Mouse (Mus musculus) bone marrow, adult 2 months (tissue): ENCODE measurements around the gene Ptgfrn. TPM values are rescaled to one million over a fixed set of nuclear protein-coding genes. Genes with fewer than 3 reads are reported as not detected.

Source experiments
- H3K27ac ChIP-seq: fragments of 200-500 bp; 2 replicates; pipeline ENCODE4 v1.5.1; 2012; ENCODE audit warnings: low read depth, mild to moderate bottlenecking, control low read depth, inconsistent platforms, low read length; ENCODE audit not compliant: control insufficient read depth, poor library complexity, insufficient read depth
- H3K4me1 ChIP-seq: fragments of 200-500 bp; 2 replicates; pipeline ENCODE4 v1.6.1; 2011; ENCODE audit warnings: low read length; ENCODE audit not compliant: control insufficient read depth, insufficient read depth
- H3K4me3 ChIP-seq: fragments of 200-500 bp; replicated peaks from 2 replicates; pipeline ENCODE3; 2011; ENCODE audit warnings: mild to moderate bottlenecking, low read depth, low read length, control low read depth; ENCODE audit not compliant: control insufficient read depth
- CTCF ChIP-seq: fragments of 200-500 bp; IDR thresholded peaks from 2 replicates; pipeline ENCODE4 v1.5.1; 2011; ENCODE audit warnings: low read length, control low read depth; ENCODE audit not compliant: control insufficient read depth, insufficient read depth
- POLR2A ChIP-seq: fragments of 200-500 bp; IDR thresholded peaks from 2 replicates; pipeline ENCODE4 v1.6.1; 2011; ENCODE audit warnings: low read depth, mild to moderate bottlenecking, control low read depth, low read length, borderline replicate concordance; ENCODE audit not compliant: control insufficient read depth
- WGBS: fragments of 180-500 bp; shearing (Covaris S2); methylation state at CpG from one replicate; pipeline ENCODE4 v1.1.7; 2018; 5-methylcytosine and 5-hydroxymethylcytosine counted together
- polyA plus RNA-seq: library from polyadenylated mRNA; stranded (reverse); fragments of >200 nt; gene quantifications from 2 replicates; pipeline ENCODE4 v1.2.4, GENCODE M21; 2011; ENCODE audit warnings: low replicate concordance; ENCODE audit not compliant: missing spikeins, insufficient read depth, insufficient read length

Ptgfrn gene
- polyA plus RNA-seq, 1 experiment, result 1.6 TPM

DNA sequence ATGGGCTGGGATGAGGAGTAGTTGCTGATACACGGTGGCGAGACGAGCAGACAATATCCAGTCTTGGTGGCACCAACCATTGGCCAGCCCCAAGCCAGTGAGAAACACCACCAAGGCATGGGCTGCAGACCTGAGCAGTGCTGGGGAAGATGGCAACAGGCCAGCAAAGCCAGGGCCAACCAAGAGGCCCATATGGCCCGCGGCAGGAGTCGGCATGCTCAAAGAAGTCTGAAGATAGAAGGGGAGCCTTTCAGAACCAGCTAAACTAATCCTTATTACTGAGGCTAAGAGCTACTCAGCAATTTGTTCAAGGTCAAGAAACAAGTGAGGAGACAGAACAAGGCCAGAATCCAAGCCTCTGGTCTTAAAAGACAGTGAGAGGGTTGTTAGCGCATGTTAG lies 8.9 kb downstream of the Ptgfrn start:
- 87% methylated on average over 7 of the region's 7 CpGs for WGBS
- Histone ChIP-seq H3K4me1 (no peaks in the 10 kb centered on the region; the same call in 1 of the 2 replicates), H3K4me3 (no peak overlapping the region), H3K27ac (no peak overlapping the region)
- TF ChIP-seq POLR2A, result no peak
- TF ChIP-seq CTCF, result no peak

DNA sequence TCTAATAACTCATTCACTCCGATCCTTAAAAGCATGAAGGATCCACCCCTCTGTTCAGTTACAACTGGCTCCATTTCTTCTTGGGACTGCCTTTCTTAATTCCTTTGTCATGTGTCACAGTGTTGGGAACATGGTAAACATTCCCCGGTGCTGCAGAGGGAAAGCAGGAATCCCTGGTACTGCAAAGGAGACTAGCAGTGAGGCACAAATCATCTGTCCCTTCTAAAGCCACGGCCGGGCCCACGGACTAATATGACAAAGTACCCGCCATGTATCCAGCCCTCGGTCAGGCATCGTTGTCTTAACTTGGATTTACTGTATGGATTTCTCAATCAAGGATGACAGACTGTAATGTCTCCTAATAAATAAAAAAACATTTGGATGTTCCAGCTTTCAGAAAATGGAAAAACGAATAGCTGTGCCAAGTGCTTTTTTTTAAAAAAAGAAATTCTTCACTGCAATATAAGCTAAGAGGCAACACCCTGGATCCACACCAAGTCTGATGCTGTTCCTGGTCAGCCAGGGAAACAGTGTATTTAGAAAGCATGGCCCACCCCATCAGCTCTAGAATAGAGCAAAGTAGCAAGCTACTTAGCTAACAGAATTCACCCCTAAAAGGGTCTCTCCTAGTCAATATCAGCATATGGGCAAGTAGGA lies 10.2 kb downstream of the Ptgfrn start:
- Histone ChIP-seq H3K4me3 (no peak overlapping the region), H3K27ac (no peak overlapping the region), H3K4me1 (no peaks in the 10 kb centered on the region; the same call in 1 of the 2 replicates)
- WGBS, result 83% methylated on average over 9 of the region's 9 CpGs
- no peak for TF ChIP-seq CTCF
- TF ChIP-seq POLR2A, result no peak

DNA sequence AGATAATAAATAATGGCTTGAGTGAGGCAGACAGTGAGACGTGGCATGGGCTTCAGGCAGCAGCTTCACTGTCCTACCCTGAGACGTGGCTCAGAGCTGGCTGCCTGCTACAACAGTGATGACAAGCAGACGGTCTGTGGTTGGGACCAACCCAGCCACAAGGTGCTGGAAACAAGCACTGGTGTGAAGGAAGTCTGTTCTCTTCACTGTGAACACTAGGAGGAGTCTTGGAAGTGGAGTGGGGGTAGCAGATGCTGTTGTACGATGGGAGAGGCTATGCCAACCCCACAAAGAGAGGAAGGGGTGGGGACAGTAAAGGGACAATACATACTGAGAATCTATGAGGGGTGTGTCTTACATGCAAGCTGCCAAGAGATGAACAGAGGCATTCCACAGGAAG lies 12.0 kb downstream of the Ptgfrn start:
- 5% methylated on average over 4 of the region's 4 CpGs for WGBS
- no peaks in the 10 kb centered on the region; the same call in 1 of the 2 replicates for H3K4me1 ChIP-seq
- TF ChIP-seq CTCF (no peak), POLR2A (no peak)
- H3K4me3 ChIP-seq, result no peak overlapping the region
- H3K27ac ChIP-seq, result no peak overlapping the region

DNA sequence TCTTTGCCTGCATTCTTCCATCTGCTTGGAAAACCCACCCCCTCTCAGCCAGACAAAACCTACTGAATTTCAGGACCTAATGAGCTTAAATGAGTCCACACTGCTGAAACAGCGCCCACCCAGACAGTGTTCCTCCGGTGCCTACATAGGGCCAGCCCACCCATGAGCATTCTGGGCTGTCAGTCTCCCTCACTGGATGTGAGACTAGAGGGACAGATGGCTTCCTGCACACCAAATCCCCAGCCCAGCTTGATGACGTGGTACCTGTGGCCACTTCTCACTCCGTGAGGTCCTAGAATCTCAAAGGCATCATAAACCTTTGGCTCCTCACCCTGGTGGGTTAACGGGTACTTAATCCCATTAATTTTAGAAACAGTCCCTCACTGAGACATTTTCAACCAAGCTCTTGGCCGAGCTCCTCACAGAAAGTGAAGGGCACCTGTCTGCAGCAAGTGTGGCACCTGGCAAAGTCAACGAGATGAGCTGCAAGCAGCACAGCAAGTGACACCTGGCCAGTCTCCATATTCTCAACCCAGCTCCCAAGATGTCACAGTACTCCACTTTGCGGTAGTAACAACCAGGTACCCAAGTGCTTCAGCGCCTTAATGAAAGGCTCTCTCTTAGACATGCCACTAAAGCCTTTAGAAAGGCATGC lies 12.8 kb downstream of the Ptgfrn start:
- 82% methylated on average over 9 of the region's 9 CpGs for WGBS
- Histone ChIP-seq H3K4me3 (no peak overlapping the region), H3K4me1 (no peaks in the 10 kb centered on the region; the same call in 1 of the 2 replicates), H3K27ac (no peak overlapping the region)
- no peak for TF ChIP-seq CTCF
- TF ChIP-seq POLR2A, result no peak

DNA sequence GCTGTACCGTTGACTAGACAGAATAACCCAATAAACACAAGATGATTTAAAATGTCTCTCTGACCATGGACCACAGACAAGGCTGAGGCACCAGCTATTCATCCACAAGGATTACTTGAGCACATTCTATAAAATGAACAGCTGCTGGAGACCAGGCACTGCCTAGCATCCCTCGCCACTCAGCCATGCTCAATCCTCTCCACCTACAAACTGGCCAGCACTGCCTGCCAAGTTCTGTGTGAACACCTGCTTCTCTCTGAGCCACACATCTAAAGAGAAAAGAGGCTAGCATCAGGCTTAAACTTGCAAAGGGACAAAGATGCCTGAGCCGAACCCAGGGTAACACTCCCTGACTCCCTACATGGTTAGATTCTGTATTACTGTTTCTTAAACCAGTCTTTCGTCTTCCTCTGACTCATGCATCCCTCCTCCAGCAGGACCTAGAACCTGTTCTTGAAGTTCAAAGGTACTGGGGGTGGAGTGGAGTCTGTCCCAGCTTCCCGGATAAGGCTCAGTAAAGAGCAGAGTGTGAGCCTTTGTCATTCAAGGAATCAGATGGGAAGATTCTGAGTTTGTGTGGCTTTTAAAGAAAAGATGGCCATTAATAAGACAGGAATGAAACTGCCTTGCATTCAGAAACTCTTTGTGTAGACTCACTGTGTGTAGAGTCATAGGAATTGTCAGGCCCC lies 14.2 kb downstream of the Ptgfrn start:
- WGBS, result 81% methylated on average over 5 of the region's 5 CpGs

DNA sequence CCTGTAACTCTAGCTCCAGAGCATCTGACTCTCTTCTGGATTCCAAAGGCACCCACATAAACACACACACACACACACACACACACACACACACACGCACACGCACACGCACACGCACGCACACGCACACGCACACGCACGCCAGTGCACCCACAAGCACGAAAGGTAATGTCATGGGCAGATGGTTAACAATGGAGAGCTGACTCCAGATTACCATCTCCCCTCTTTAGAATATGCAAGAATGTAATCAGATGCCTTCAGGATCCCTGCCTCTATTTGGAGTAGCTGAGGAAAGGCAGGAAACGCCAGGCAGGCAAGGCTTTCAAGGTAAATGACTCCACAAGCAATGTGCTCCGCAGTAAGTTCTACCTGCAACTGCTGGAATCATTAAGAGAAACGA lies 17.9 kb downstream of the Ptgfrn start:
- H3K4me1 ChIP-seq, result no peaks in the 10 kb centered on the region
- H3K4me3 ChIP-seq, result no peak overlapping the region
- TF ChIP-seq POLR2A (no peak), CTCF (no peak)
- 87% methylated on average over 13 of the region's 13 CpGs for WGBS
- H3K27ac ChIP-seq, result no peak overlapping the region

More for the DNA sequence above, 14.2 kb downstream of the Ptgfrn start:
- Histone ChIP-seq H3K27ac (no peak overlapping the region), H3K4me3 (no peak overlapping the region), H3K4me1 (no peaks in the 10 kb centered on the region; the same call in 1 of the 2 replicates)
- TF ChIP-seq CTCF, result no peak
- no peak for TF ChIP-seq POLR2A

DNA sequence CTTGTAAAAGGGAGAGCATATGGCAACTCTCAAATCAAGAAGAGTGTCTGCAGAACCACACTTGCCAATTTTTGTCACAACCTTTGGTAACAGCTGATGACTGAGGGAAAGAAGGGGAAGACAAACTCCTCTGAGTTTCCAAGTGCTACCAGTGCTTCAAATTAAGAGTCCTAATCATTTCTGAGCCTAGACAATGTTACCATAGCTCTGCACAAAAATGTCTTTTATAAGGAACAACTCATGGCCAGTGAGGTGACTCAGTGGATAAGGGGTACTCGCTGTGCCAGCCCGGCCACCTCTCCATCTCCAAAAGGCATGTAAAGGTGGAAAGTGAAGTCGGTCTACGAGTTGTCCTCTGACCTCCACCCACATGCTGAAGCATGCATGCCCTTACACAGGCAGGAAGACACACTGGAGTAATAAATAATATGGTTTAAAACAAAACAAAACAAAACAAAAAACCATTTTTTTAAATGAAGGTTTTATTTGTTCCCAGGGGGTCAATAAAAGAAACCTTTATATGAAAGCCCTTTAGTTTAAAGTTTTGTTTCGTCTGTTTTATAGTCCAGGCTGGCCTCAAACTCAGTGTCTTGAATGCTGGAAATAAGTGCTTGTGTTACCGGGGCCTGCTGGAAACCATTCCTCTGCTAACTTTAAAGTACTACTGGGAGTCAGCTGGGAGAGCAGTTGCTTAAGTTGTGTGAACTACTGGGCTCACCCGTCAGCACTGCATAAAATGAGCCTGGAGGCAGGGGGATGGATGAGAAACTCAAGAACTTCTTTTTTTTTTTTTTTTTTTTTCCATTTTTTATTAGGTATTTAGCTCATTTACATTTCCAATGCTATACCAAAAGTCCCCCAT lies 23.3 kb downstream of the Ptgfrn start:
- Histone ChIP-seq H3K4me1 (no peaks in the 10 kb centered on the region), H3K4me3 (no peak overlapping the region), H3K27ac (no peak overlapping the region)
- WGBS, result 88% methylated on average over 7 of the region's 7 CpGs
- TF ChIP-seq POLR2A (no peak), CTCF (no peak)
